Mouse (Mus musculus) neural tube, embryonic 15.5 days (tissue): ENCODE measurements around the gene Upk2. TPM values are rescaled to one million over a fixed set of nuclear protein-coding genes. Genes with fewer than 3 reads are reported as not detected.

Experiments
- ATAC-seq: fragments of 200-750 bp; cut with Nextera tagmentation; 2 replicates; pipeline ENCODE4 v1.8.0; 2017; ENCODE audit warnings: mild to moderate bottlenecking, moderate TSS enrichment, moderate library complexity; ENCODE audit not compliant: low FRiP score
- H3K27ac ChIP-seq: fragments of 300-500 bp; sonication (generic); replicated peaks from 2 replicates; pipeline ENCODE4 v1.5.1; 2015; ENCODE audit warnings: mild to moderate bottlenecking, inconsistent platforms
- H3K27me3 ChIP-seq: fragments of 300-500 bp; sonication (generic); replicated peaks from 2 replicates; pipeline ENCODE4 v1.6.1; 2015; ENCODE audit warnings: inconsistent platforms
- H3K36me3 ChIP-seq: fragments of 300-500 bp; sonication (generic); 2 replicates; pipeline ENCODE4 v1.6.1; 2015; ENCODE audit warnings: inconsistent platforms
- H3K4me1 ChIP-seq: fragments of 300-500 bp; sonication (generic); 2 replicates; pipeline ENCODE4 v1.6.1; 2015; ENCODE audit warnings: inconsistent platforms
- H3K4me2 ChIP-seq: fragments of 300-500 bp; sonication (generic); 2 replicates; pipeline ENCODE4 v1.6.1; 2015; ENCODE audit warnings: inconsistent platforms, mild to moderate bottlenecking, moderate library complexity
- H3K4me3 ChIP-seq: fragments of 300-500 bp; sonication (generic); replicated peaks from 2 replicates; pipeline ENCODE4 v1.5.1; 2015; ENCODE audit warnings: mild to moderate bottlenecking, inconsistent platforms
- H3K9ac ChIP-seq: fragments of 300-500 bp; sonication (generic); replicated peaks from 2 replicates; pipeline ENCODE4 v1.6.1; 2015; ENCODE audit warnings: mild to moderate bottlenecking, inconsistent platforms
- H3K9me3 ChIP-seq: fragments of 300-500 bp; sonication (generic); replicated peaks from 2 replicates; pipeline ENCODE4 v1.6.1; 2016; ENCODE audit warnings: inconsistent platforms
- WGBS: fragments of 180-500 bp; shearing (Covaris S2); methylation state at CpG from one replicate; pipeline ENCODE4 v1.1.7; 2015; ENCODE audit warnings: mixed read lengths; 5-methylcytosine and 5-hydroxymethylcytosine counted together
- polyA plus RNA-seq: library from polyadenylated mRNA; unstranded; fragments of >200 nt; fragmentation: Nextera tagmentation; extraction: Ambion mirVana; gene quantifications from 2 replicates; pipeline ENCODE4 v1.2.1, GENCODE M21; 2015

The Upk2 gene
- polyA plus RNA-seq, 1 experiment from 2014 or later, result not detected

DNA sequence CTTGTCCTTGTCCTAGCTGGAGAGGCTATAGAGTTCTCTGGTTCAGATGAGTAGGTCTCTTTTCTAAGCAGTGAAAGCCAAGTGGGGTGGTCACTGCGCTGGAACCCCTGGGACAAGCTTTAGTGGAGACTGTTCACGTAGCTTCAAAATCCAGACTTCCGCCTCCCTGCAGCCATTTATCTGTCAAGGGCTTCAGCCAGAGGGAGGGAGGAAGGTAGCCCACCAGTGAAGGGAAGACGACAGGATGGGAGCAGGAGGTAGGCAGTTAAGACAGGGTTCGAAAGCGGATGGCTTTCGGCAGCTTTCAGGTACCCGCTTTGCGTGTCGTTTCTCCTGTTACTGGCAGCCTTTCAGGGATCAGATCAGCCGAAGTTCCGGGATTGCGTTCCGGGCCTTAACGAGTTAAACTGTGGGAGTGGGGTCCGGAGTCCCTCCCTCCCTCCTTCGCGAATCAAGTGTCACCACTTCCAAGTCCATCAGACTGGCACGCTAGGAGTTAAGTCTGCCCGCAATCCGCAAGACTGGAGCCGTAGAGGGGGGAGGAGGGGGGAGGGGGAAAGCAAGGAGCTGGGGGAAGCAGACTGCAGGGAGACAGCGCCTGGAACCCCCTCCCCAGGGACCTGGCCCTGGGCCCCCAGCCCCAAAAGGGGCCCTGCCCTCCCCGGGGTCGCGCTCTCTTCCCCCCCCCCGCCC lies 23.6 kb upstream of the Upk2 start:
- ATAC-seq, result peak; percentile 66
- H3K4me3 ChIP-seq, result peak overlapping the region; percentile 85
- peak overlapping the region; percentile 98 for H3K27ac ChIP-seq
- H3K36me3 ChIP-seq, result no peaks in the 10 kb centered on the region
- H3K27me3 ChIP-seq, result no peaks in the 10 kb centered on the region
- H3K4me2 ChIP-seq, result peak overlapping the region; percentile 95
- no peaks in the 10 kb centered on the region for H3K9me3 ChIP-seq
- peak overlapping the region; percentile 89 for H3K9ac ChIP-seq
- H3K4me1 ChIP-seq, result peaks cover 34% of the 10 kb centered on the region
- under 1% methylated on average over 24 of the region's 27 CpGs for WGBS

GRCm38 (mm10) chr9:44477339-44478228 lies 22.8 kb upstream of the Upk2 start:
- Histone ChIP-seq H3K9me3 (no peaks in the 10 kb centered on the region), H3K9ac (peak overlapping the region; percentile 89), H3K4me1 (peaks cover 34% of the 10 kb centered on the region), H3K27me3 (no peaks in the 10 kb centered on the region), H3K27ac (peak overlapping the region; percentile 98), H3K4me2 (peak overlapping the region; percentile 95), H3K4me3 (peak overlapping the region; percentile 85), H3K36me3 (no peaks in the 10 kb centered on the region)
- WGBS, result 7% methylated on average over 24 of the region's 24 CpGs
- no peak for ATAC-seq

DNA sequence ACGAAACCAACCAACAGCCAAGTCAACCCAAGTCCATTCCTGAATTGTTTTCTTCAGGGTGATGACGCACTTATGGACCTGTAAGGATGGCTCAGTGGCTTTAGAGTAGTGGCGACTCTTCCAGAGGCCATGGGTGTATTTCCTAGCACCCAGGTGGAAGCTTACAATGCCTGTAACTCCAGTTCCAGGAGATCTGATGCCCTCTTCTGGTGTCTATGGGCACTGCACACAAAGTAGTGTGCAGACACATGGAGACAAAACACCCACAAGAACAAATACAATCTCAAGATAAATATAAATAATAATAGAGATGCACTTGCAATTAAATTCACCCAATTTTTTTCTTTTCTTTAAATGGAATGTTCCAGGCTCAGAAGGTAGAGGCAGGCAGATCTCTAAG lies 21.2 kb upstream of the Upk2 start:
- Histone ChIP-seq H3K9me3 (no peaks in the 10 kb centered on the region), H3K27me3 (no peaks in the 10 kb centered on the region), H3K4me1 (peaks cover 23% of the 10 kb centered on the region), H3K4me3 (no peak overlapping the region), H3K9ac (no peak overlapping the region), H3K4me2 (no peak overlapping the region), H3K27ac (no peak overlapping the region), H3K36me3 (no peaks in the 10 kb centered on the region)
- no peak for ATAC-seq
- WGBS, result 96% methylated on average over 3 of the region's 3 CpGs

- Histone ChIP-seq H3K9me3 (no peaks in the 10 kb centered on the region), H3K4me3 (no peak overlapping the region), H3K27me3 (no peaks in the 10 kb centered on the region), H3K9ac (no peak overlapping the region), H3K27ac (no peak overlapping the region), H3K4me1 (peaks cover 13% of the 10 kb centered on the region), H3K36me3 (no peaks in the 10 kb centered on the region), H3K4me2 (no peak overlapping the region)
- 57% methylated on average over 1 of the region's 1 CpGs for WGBS
- no peak for ATAC-seq
These were observed 19.6 kb upstream of the Upk2 start for GRCm38 (mm10) chr9:44474327-44474726.

- no peak overlapping the region for H3K9ac ChIP-seq
- no peaks in the 10 kb centered on the region for H3K27me3 ChIP-seq
- H3K4me2 ChIP-seq, result no peak overlapping the region
- no peak for ATAC-seq
- no peak overlapping the region for H3K4me3 ChIP-seq
- H3K9me3 ChIP-seq, result no peaks in the 10 kb centered on the region
- H3K27ac ChIP-seq, result no peak overlapping the region
- no peaks in the 10 kb centered on the region for H3K36me3 ChIP-seq
- WGBS, result 59% methylated on average over 3 of the region's 3 CpGs
- peaks cover 23% of the 10 kb centered on the region for H3K4me1 ChIP-seq
These were observed 18.4 kb upstream of the Upk2 start for GRCm38 (mm10) chr9:44473184-44473583.

- H3K4me3 ChIP-seq, result no peak overlapping the region
- H3K27me3 ChIP-seq, result no peaks in the 10 kb centered on the region
- no peak overlapping the region for H3K4me2 ChIP-seq
- H3K4me1 ChIP-seq, result peaks cover 14% of the 10 kb centered on the region; the same call in 1 of the 2 replicates
- no peak for ATAC-seq
- no peak overlapping the region for H3K9ac ChIP-seq
- no peaks in the 10 kb centered on the region for H3K36me3 ChIP-seq
- H3K9me3 ChIP-seq, result no peaks in the 10 kb centered on the region
- WGBS, result 47% methylated on average over 2 of the region's 2 CpGs
- H3K27ac ChIP-seq, result peak overlapping the region; percentile 60; the same call in 1 of the 2 replicates
These were observed 14.0 kb upstream of the Upk2 start for GRCm38 (mm10) chr9:44468800-44469199.

DNA sequence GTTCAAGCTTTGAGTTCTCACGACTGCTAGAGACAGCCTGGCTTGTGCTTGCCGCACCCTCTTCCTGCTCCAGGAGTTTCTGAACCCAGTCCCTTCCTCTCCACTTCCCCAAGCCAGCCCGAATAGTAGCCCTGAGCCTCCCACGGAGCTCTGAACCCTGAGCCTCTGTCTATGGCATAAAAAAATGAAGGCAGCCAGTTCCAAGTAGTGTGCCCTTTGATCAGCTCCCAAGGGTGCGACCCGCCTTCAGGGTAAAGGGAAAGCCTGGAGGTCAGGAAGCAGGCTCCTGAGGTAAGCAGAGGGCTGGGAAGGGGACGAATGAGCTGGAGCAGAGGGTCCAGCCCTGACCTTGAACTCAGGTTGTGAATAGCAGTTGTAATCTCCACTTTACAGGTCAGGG lies 13.4 kb upstream of the Upk2 start:
- Histone ChIP-seq H3K9me3 (no peaks in the 10 kb centered on the region), H3K4me2 (no peak overlapping the region), H3K9ac (no peak overlapping the region), H3K4me3 (no peak overlapping the region), H3K4me1 (peaks cover 14% of the 10 kb centered on the region; the same call in 1 of the 2 replicates), H3K36me3 (no peaks in the 10 kb centered on the region), H3K27ac (peak overlapping the region; percentile 60; the same call in 1 of the 2 replicates), H3K27me3 (no peaks in the 10 kb centered on the region)
- ATAC-seq, result no peak
- 58% methylated on average over 7 of the region's 7 CpGs for WGBS

DNA sequence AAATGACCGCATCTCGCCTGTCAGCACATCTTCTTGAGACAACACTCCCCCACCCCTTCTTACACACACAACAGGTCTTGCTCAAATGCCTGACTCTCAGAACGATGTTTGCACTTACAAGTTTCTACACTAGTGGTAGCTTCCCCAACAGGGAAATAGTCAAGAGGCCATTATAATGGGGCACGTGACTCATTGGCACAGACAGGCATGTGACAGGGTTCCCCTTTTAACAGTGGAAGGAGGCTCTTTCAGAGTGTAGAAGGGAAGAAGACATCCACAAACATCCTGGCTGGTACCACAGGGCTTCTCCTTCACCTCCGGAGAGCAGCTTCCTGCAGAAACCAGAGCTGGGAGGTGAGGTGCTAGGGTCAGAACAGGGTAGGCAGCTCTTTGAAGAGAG lies 7.2 kb upstream of the Upk2 start:
- 85% methylated on average over 5 of the region's 5 CpGs for WGBS
- no peak overlapping the region for H3K4me3 ChIP-seq
- no peak for ATAC-seq

DNA sequence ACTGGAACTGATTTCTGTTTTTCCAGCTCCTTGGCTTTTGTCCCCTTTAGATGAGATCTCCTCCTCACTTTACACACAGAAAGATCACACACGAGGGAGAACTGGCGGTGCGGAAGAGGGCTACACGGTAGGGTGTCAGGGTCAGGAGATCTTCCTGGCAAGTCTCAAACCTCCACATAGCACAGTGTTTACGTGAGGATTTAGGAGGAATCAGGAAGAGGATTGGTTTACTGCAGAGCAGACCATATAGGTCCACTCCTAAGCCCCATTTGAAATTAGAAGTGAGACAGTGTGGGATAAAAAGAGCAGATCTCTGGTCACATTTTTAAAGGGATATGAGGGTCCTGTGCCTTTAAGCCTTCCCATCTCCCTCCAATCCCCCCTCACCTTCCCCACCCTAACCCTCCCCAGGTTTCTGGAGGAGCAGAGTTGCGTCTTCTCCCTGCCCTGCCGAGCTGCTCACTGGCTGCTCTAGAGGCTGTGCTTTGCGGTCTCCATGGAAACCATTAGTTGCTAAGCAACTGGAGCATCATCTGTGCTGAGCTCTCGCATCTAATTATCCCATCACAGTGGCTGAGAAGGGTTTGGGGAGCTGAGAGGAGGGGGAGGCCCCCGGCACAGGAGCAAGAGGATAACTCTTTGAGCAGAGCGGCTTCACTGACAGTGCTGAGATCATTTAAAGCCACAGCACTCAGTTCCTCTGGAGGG lies 2.4 kb upstream of the Upk2 start:
- Histone ChIP-seq H3K9me3 (no peaks in the 10 kb centered on the region), H3K36me3 (no peaks in the 10 kb centered on the region), H3K4me2 (peak overlapping the region; percentile 52), H3K27me3 (peaks cover 13% of the 10 kb centered on the region; the same call in 1 of the 2 replicates), H3K9ac (peak overlapping the region; percentile 44), H3K4me1 (peaks cover 37% of the 10 kb centered on the region), H3K27ac (peak overlapping the region; percentile 90), H3K4me3 (peak overlapping the region; percentile 16)
- ATAC-seq, result peak; percentile 96
- WGBS, result 3% methylated on average over 11 of the region's 11 CpGs

More for the DNA sequence above, 7.2 kb upstream of the Upk2 start:
- Histone ChIP-seq H3K9me3 (no peaks in the 10 kb centered on the region), H3K27me3 (no peaks in the 10 kb centered on the region), H3K4me1 (peaks cover 14% of the 10 kb centered on the region), H3K4me2 (no peak overlapping the region), H3K36me3 (no peaks in the 10 kb centered on the region), H3K9ac (no peak overlapping the region), H3K27ac (no peak overlapping the region)

DNA sequence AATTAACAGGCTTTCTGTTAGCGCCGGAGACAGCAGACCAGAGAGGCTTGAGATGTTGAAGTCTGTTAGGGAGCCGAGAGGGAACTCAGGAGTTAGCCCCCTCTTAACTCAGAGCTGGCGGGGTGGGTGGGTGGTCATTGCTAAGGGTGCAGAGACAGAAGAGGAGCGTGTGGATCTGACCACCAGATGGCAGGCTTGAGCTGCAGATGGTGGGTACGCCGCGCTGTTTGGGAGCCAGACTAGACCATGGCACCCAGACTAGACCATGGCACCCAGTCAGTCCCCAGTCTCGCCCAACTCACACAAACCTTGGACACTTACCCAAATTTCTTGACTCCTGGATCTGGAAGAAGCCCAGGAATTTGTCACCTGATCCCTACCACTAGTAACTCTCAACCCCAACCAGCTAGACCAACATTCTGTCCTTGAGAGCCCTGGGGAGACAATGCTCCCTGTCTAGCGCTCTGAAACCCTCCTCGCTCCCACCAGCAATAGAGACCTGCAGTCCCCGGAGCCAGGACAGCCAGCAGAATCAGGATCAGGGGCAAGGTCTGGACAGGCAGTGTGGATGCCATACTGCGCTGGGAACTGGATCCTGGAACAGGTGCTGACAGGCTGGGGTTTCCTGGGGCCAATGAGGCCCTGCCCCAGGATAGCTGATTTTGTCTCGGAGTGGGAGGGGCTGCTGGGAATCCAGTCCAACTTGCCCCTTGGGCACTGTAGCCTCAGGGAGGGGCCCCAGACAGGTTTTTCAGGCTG lies 465 bp downstream of the Upk2 start:
- no peaks in the 10 kb centered on the region for H3K36me3 ChIP-seq
- no peak overlapping the region for H3K4me3 ChIP-seq
- H3K9ac ChIP-seq, result no peak overlapping the region
- no peak overlapping the region for H3K27ac ChIP-seq
- H3K27me3 ChIP-seq, result peaks cover 13% of the 10 kb centered on the region; the same call in 1 of the 2 replicates
- peak overlapping the region; percentile 9; the same call in 1 of the 2 replicates for H3K4me2 ChIP-seq
- H3K4me1 ChIP-seq, result peaks cover 37% of the 10 kb centered on the region
- WGBS, result 11% methylated on average over 14 of the region's 14 CpGs
- peak; percentile 72 for ATAC-seq
- no peaks in the 10 kb centered on the region for H3K9me3 ChIP-seq

- Histone ChIP-seq H3K4me3 (no peak overlapping the region), H3K9me3 (no peaks in the 10 kb centered on the region), H3K4me2 (no peak overlapping the region), H3K9ac (no peak overlapping the region), H3K36me3 (no peaks in the 10 kb centered on the region), H3K27me3 (peaks cover 13% of the 10 kb centered on the region; the same call in 1 of the 2 replicates), H3K27ac (no peak overlapping the region), H3K4me1 (peaks cover 10% of the 10 kb centered on the region)
- ATAC-seq, result no peak
These were observed 4.4 kb downstream of the Upk2 start for GRCm38 (mm10) chr9:44450387-44450786.
